Mouse (Mus musculus) heart, postnatal 0 days (tissue): ENCODE measurements around the gene Mrps33. TPM values are rescaled to one million over a fixed set of nuclear protein-coding genes. Genes with fewer than 3 reads are reported as not detected.

Experiments
- ATAC-seq: fragments of 200-750 bp; cut with Nextera tagmentation; 2 replicates; pipeline ENCODE4 v1.8.0; 2017; ENCODE audit warnings: low read depth, moderate number of reproducible peaks, moderate library complexity; ENCODE audit not compliant: insufficient read depth
- DNase-seq: peaks from one replicate; pipeline ENCODE4 v3.0.0-alpha.2; 2016; ENCODE audit warnings: low spot score
- H3K27ac ChIP-seq: fragments of 300-500 bp; sonication (generic); 2 replicates; pipeline ENCODE4 v1.5.1; 2014; ENCODE audit warnings: low read depth, mild to moderate bottlenecking
- H3K27me3 ChIP-seq: fragments of 300-500 bp; sonication (generic); 2 replicates; pipeline ENCODE4 v1.6.1; 2014; ENCODE audit warnings: low read length, mixed read lengths; ENCODE audit not compliant: control insufficient read depth, insufficient read depth
- H3K36me3 ChIP-seq: fragments of 300-500 bp; sonication (generic); replicated peaks from 2 replicates; pipeline ENCODE4 v1.6.1; 2014; ENCODE audit warnings: low read length, mixed read lengths; ENCODE audit not compliant: control insufficient read depth, insufficient read depth
- H3K4me1 ChIP-seq: fragments of 300-500 bp; sonication (generic); 2 replicates; pipeline ENCODE4 v1.6.1; 2014; ENCODE audit warnings: antibody characterized with exemption; ENCODE audit not compliant: control insufficient read depth, insufficient read depth
- H3K4me2 ChIP-seq: fragments of 300-500 bp; sonication (generic); 2 replicates; pipeline ENCODE4 v1.6.1; 2014; ENCODE audit warnings: low read depth, mild to moderate bottlenecking, low read length, moderate library complexity
- H3K4me3 ChIP-seq: fragments of 300-500 bp; sonication (generic); 2 replicates; pipeline ENCODE4 v1.5.1; 2014; ENCODE audit warnings: low read depth, low read length
- H3K9ac ChIP-seq: fragments of 300-500 bp; sonication (generic); replicated peaks from 2 replicates; pipeline ENCODE4 v1.6.1; 2014; ENCODE audit warnings: low read depth, low read length, mixed read lengths
- H3K9me3 ChIP-seq: fragments of 300-500 bp; sonication (generic); replicated peaks from 2 replicates; pipeline ENCODE4 v1.6.1; 2016; ENCODE audit warnings: low read length; ENCODE audit not compliant: control insufficient read depth
- CTCF ChIP-seq: IDR thresholded peaks from 2 replicates; pipeline ENCODE4 v1.5.1; 2016; ENCODE audit warnings: antibody characterized with exemption, control low read depth, low read depth
- EP300 ChIP-seq: IDR thresholded peaks from 2 replicates; pipeline ENCODE4 v1.6.1; 2016; ENCODE audit warnings: antibody characterized with exemption, low read depth
- WGBS: fragments of 180-500 bp; shearing (Covaris S2); extraction: QIAGEN DNeasy Blood & Tissue Kit; methylation state at CpG from one replicate; pipeline ENCODE4 v1.1.7; 2014; 5-methylcytosine and 5-hydroxymethylcytosine counted together
- polyA plus RNA-seq: library from polyadenylated mRNA; unstranded; fragments of >200 nt; fragmentation: Nextera tagmentation; extraction: Ambion mirVana; gene quantifications from 2 replicates; pipeline ENCODE4 v1.2.1, GENCODE M21; 2015
- total RNA-seq: library from RNA; depleted of rRNA; stranded (reverse); fragments of >200 nt; gene quantifications from 2 replicates; pipeline ENCODE4 v1.2.3, GENCODE M21; 2014; ENCODE audit warnings: low replicate concordance; rRNA removed

The Mrps33 gene
- total and polyA plus RNA-seq, 2 experiments from 2014 or later, result 56.3 to 231 TPM

DNA sequence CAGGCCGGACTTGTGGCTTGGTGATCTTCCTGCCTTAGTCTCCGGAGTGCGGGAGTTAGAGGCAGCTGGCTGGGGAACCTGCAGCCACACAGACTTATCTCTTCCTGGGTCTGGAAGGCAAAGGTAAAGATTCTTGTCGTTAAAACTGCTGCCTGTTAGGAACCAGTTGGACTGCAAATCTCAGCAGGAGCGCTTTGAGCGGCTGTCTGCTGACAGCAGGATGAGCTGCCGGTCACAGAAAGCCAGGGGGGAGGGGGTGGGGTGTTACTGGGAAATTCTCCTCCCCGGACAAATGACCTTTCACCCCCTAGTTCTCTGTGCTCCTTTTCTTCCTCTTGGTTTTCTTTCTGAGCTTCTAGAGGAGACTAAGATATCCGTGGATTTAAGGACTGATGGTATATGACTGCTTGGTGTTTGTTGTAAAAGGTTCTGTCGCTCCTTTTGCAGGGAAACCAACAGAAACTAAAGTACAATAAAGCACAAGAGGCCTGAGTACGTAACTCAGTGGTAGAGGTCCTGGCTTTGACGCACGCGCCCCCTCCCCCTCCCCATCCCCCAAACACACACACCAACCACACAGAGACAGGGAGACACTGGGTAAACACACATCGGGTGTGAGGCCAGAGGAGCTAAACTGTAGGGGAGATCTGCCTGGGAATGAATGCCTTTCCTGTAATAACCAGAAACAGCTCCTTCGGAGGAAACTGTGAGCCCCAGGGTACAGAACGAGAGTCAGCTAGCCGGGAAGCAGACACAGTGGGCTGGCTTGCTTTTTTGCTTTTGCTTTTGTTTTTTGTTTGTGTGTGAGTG is 29.7 kb downstream of the Mrps33 start:
- Histone ChIP-seq H3K4me1 (peaks cover 8% of the 10 kb centered on the region; the same call in 1 of the 2 replicates), H3K9ac (peak overlapping the region; percentile 49), H3K27ac (peak overlapping the region; percentile 67), H3K4me3 (peak overlapping the region; percentile 33), H3K4me2 (peak overlapping the region; percentile 75), H3K27me3 (no peaks in the 10 kb centered on the region), H3K36me3 (no peaks in the 10 kb centered on the region), H3K9me3 (no peaks in the 10 kb centered on the region)
- 3% methylated on average over 18 of the region's 18 CpGs for WGBS
- DNase-seq (peak; percentile 56), ATAC-seq (peak; percentile 64)
- TF ChIP-seq CTCF (no peak), EP300 (no peak)

DNA sequence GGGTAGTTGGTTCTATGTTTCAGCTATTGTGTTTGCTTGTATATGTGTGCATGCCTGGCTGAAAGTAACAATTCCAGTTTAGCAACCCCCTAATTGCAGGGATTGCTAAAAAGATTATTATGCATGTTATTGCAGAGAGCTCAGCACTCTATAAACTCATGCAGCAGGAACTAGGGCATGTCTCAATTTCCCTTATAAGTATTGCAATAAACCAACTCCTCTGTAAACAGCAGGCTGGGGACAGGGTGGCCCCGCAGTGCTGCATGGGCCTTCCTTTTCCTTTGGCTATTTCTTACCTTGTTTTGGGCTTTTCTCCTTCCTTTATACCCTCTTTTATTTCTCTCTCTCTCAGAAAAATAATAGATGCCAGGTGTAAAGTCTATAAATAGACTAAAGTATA is 32.3 kb downstream of the Mrps33 start:
- H3K9ac ChIP-seq, result no peak overlapping the region
- peaks cover 8% of the 10 kb centered on the region; the same call in 1 of the 2 replicates for H3K4me1 ChIP-seq
- TF ChIP-seq CTCF (no peak), EP300 (no peak)
- 93% methylated on average over 1 of the region's 1 CpGs for WGBS
- no peak overlapping the region for H3K27ac ChIP-seq
- H3K27me3 ChIP-seq, result no peaks in the 10 kb centered on the region
- no peaks in the 10 kb centered on the region for H3K9me3 ChIP-seq
- H3K4me3 ChIP-seq, result no peak overlapping the region
- H3K36me3 ChIP-seq, result no peaks in the 10 kb centered on the region
- no peak for ATAC-seq
- no peak for DNase-seq
- no peak overlapping the region for H3K4me2 ChIP-seq

DNA sequence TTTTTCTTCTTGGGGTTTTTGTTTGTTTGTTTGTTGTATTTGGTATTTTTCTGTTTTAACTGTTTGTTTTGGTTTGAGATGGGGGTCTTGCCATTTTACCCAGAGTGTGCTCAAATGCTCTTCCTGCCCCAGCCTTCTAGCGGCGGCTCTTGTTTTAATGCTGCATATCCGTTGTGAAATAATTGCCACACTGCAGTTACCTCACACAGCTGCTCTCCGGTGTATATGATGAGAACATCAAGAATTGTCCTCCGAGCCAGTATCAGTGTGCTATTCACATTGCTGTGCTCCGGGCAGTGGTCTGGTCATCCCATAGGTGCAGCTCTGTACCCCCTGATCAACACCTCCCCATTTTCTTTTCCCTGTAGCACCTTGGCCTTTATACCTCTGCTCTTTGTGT is 34.5 kb downstream of the Mrps33 start:
- no peaks in the 10 kb centered on the region for H3K4me1 ChIP-seq
- no peak for DNase-seq
- no peak overlapping the region for H3K27ac ChIP-seq
- no peak for TF ChIP-seq EP300
- no peak for TF ChIP-seq CTCF
- H3K4me2 ChIP-seq, result no peak overlapping the region
- H3K4me3 ChIP-seq, result no peak overlapping the region
- H3K9ac ChIP-seq, result no peak overlapping the region
- no peaks in the 10 kb centered on the region for H3K9me3 ChIP-seq
- no peak for ATAC-seq
- H3K27me3 ChIP-seq, result no peaks in the 10 kb centered on the region
- no peaks in the 10 kb centered on the region for H3K36me3 ChIP-seq
- 86% methylated on average over 6 of the region's 6 CpGs for WGBS

DNA sequence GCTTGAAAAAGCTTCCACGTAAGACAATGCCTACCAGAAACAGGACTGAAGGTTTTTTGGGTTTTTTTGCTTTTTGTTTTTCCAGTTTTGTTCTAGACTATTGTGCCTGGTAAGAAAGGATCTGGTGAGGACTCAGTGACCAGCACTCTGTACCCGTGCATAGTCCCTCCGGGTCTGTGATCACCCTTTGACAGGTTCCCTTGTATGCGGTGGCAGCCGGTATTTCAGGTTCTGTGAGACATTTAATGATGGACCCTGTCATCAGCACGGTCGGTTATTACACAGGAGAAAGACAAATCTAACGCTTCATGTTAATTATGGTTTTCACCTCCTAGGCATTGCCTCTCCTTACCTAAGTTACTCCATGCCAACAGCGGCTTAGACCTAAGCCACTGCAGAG is 35.8 kb downstream of the Mrps33 start:
- Histone ChIP-seq H3K36me3 (no peaks in the 10 kb centered on the region), H3K27me3 (no peaks in the 10 kb centered on the region), H3K9ac (no peak overlapping the region), H3K9me3 (no peaks in the 10 kb centered on the region), H3K27ac (no peak overlapping the region), H3K4me2 (no peak overlapping the region), H3K4me3 (no peak overlapping the region), H3K4me1 (no peaks in the 10 kb centered on the region)
- 77% methylated on average over 9 of the region's 9 CpGs for WGBS
- no peak for ATAC-seq
- no peak for TF ChIP-seq EP300
- TF ChIP-seq CTCF, result no peak
- no peak for DNase-seq

DNA sequence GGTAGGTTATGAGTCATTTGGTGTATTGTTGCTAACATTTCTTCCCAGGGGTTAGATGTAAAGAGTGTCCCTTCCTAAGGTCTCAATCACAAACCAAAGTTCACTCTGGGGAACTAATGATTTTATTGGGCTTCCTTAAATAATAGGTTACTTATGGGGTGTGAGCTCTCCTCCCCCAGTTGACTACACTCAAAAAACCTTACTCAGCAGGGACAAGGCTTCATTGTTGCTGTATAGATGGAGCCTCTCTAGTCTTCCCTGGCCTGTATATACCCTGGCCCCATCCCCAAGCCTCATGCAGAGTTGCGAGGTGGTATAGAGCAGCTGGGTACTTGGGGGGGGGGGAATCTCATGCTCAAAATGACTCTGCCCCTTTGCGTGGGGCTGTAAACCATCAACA is 53.6 kb downstream of the Mrps33 start:
- H3K9ac ChIP-seq, result no peak overlapping the region
- H3K27me3 ChIP-seq, result no peaks in the 10 kb centered on the region
- no peak overlapping the region for H3K4me2 ChIP-seq
- H3K4me1 ChIP-seq, result peaks cover 3% of the 10 kb centered on the region; the same call in 1 of the 2 replicates
- H3K27ac ChIP-seq, result no peak overlapping the region
- no peak for DNase-seq
- no peak for ATAC-seq
- WGBS, result 94% methylated on average over 2 of the region's 2 CpGs
- H3K4me3 ChIP-seq, result no peak overlapping the region
- H3K36me3 ChIP-seq, result no peaks in the 10 kb centered on the region
- H3K9me3 ChIP-seq, result no peaks in the 10 kb centered on the region
- TF ChIP-seq EP300, result no peak
- no peak for TF ChIP-seq CTCF

Other genes with a start within 250 kb of the Mrps33 start
- 17.5 and 22.4 TPM in 2 replicates for gene Adck2, start 237.1 kb downstream of the Mrps33 start, total RNA-seq
- gene Adck2, start 237.1 kb downstream of the Mrps33 start, polyA plus RNA-seq, result 24.4 and 25.7 TPM in 2 replicates
- gene Gm42420, start 225.2 kb downstream of the Mrps33 start, total RNA-seq, result not detected in 2 replicates
- gene Gm42420, start 225.2 kb downstream of the Mrps33 start, polyA plus RNA-seq, result 0.60 and 2.7 TPM in 2 replicates
- gene Ndufb2, start 218.4 kb downstream of the Mrps33 start, total RNA-seq, result 719 and 838 TPM in 2 replicates
- 1,229 and 1,304 TPM in 2 replicates for gene Ndufb2, start 218.4 kb downstream of the Mrps33 start, polyA plus RNA-seq
- 11.6 and 22.9 TPM in 2 replicates for gene Braf, start 85.5 kb downstream of the Mrps33 start, total RNA-seq
- gene Braf, start 85.5 kb downstream of the Mrps33 start, polyA plus RNA-seq, result 4.2 and 4.4 TPM in 2 replicates
- gene Tmem178b, start 62.3 kb upstream of the Mrps33 start, total RNA-seq, result not detected in 2 replicates
- 0.04 and 0.07 TPM in 2 replicates for gene Tmem178b, start 62.3 kb upstream of the Mrps33 start, polyA plus RNA-seq